Mouse (Mus musculus) adrenal gland, postnatal 25 days (tissue): ENCODE measurements around the gene Foxk1. TPM values are rescaled to one million over a fixed set of nuclear protein-coding genes. Genes with fewer than 3 reads are reported as not detected.

ENCODE experiments used
- DNase-seq: peaks from one replicate; pipeline ENCODE4 v3.0.0; 2021; ENCODE audit warnings: mixed read lengths
- total RNA-seq: library from RNA; stranded (reverse); gene quantifications from 2 replicates; pipeline ENCODE4 v1.2.3, GENCODE M21; 2021

Gene Foxk1
- total RNA-seq, 1 experiment from 2014 or later: 27.3 TPM

- no peak for DNase-seq
Observed at GRCm38 (mm10) chr5:142420317-142420716, 19.0 kb downstream of the Foxk1 start.

- no peak for DNase-seq
Observed at GRCm38 (mm10) chr5:142420920-142421319, 19.6 kb downstream of the Foxk1 start.

DNA sequence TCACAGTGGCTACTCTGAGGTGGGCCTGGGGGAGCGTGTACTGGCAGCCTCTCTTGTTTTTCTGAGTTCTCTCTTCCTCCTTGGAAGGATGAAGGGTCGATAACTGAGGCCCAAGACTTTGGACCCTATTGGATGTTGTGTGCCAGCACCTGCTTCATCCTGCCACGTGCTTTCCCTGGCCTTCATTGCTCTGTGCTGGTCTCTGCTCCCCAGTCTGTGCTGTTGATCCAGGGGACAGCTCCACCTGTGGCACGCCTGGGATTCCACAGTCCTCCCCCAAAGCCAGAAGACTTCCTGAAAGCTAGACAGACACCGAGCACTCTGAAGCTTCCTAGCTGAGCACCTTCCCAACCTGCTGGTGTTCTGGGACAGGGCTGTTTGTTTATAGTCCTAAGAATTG lies 20.6 kb downstream of the Foxk1 start:
- DNase-seq: no peak

- DNase-seq: no peak
Observed at GRCm38 (mm10) chr5:142423141-142423540, 21.8 kb downstream of the Foxk1 start.

GRCm38 (mm10) chr5:142423701-142424100 lies 22.4 kb downstream of the Foxk1 start:
- no peak for DNase-seq

DNA sequence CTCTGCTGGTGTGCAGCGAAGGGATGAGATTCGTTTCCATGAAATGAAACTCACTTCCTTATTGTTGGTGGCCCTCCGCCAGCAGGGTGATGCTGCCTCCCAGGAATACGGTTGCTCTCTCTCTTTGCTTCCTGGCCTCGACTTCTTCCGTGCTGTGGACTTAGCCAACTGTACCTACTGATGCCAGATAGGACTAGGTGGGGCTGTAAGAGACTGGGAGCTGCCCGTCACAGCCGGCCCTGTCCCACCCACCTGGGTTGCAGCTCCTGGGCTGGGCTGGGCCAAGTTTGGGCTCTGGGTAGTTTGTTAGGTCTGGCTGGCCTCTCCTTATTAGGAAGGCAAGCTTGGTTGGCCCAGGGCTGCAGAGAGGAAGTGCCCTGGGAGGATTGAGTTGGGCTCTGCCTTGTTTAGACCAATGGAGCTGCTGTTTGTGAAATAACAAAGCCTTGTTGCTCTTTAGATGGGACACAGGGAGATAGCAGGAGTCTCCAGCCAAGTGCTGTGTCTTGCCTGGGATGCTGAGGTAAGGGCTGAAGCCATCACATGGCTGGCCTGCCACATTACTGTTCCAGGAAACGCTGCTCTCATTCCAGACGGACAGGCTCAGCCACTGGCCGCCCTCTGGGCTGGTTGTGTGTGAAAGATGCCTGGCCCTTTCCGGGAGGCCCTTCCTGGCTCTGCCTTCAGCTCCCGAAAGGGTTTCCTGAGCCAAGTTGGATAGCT lies 23.5 kb downstream of the Foxk1 start:
- DNase-seq: peak; percentile 55

DNA sequence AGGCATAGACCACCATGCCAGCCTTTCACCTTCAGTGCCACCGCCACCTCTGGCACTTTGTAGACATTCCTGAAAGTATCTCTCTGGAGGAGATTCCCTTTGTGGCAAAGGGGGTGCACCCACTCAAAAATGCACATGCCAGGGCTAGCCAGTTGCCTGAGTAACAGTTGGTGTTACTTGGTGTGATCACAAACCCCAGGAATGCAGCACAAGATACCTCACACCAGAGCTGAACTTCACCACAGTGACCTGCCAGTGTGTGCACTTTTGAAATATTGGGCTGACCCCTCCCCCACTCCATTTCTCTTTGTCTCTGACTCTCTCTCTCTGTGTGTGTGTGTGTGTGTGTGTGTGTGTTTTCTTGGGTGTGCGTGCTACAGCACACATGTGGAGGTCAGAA lies 25.2 kb downstream of the Foxk1 start:
- DNase-seq: no peak

DNA sequence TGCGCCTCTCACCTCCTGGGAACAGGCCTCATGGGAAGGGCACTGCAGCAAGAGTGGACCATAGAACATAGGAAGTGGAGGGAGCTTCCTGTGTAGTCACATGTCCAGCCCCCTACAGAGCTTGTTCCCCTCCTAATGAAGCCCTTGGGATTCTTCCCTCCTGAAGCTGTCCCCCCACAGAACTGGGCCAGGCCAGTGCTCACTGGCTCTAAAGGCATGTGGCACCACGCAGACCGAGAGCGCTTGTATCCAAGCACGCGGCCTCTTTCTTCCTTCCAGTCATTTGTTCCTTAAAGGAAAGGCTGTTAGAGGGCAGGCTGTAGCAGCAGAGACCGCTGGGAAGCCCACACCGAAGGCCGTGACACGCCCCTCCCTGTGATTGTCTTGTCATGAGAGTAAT lies 26.6 kb downstream of the Foxk1 start:
- DNase-seq: no peak

DNA sequence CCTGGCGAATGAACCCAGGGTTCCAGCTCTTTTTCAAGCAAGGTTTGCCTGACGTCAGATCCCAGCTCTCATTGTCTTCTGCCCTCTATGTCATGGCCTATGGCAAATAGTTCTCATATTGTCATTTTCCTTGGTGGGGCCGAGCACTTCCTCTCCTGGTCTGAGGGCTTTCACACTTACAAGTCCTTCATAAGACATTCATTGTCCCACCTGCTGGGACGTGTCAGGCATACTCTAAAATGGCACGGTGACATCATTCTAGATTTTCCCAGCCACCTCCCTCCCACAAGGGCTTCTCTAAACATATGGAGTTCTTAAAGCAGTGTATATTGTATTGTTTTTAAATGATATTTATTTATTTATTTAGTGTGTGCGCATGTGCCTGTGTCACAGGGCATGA lies 27.4 kb downstream of the Foxk1 start:
- no peak for DNase-seq

GRCm38 (mm10) chr5:142431029-142431428 lies 29.7 kb downstream of the Foxk1 start:
- DNase-seq: no peak

- no peak for DNase-seq
Observed at GRCm38 (mm10) chr5:142431811-142432434, 30.6 kb downstream of the Foxk1 start.

DNA sequence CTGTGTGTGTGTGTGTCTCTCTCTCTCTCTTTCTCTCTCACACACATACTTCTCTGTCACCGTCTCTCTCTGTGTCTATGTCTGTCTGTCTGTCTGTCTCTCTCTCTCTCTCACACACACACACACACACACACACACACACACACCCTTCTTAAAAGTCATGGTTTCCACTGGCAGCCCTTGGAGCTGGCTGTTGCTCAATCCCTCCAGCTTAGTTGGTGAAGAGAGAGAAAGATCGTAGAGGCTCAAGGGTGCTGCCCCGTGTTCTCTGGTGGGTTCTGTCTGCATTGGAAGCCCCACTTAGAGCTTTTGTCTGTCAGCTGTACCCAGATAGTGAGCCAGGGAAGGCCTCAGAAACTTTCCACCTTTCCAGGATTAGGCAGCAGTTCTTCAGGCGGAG lies 31.4 kb downstream of the Foxk1 start:
- DNase-seq: no peak

DNA sequence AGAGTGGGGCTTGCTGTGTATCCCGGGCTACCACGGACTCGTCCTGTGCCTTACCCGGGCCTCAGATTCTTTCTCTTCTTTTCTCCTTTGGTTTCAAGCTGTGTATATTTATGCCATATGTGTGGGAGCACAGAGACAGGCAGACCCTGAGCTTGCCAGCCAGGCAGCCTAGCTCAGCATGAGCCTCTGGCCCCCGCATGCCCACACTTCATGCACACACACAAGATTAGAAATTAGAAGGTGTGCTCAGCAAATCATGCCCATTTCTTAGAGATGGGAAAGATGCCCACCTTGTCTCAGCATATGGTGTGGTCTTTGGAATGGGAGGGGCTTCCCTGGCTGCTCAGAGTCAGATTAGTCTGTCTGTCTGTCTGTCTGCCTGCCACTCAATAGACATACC lies 32.8 kb downstream of the Foxk1 start:
- no peak for DNase-seq

GRCm38 (mm10) chr5:142435736-142436135 lies 34.4 kb downstream of the Foxk1 start:
- DNase-seq: no peak

GRCm38 (mm10) chr5:142438380-142438938 lies 37.2 kb downstream of the Foxk1 start:
- DNase-seq: no peak

- peak; percentile 27 for DNase-seq
Observed at GRCm38 (mm10) chr5:142439911-142440432, 38.7 kb downstream of the Foxk1 start.

DNA sequence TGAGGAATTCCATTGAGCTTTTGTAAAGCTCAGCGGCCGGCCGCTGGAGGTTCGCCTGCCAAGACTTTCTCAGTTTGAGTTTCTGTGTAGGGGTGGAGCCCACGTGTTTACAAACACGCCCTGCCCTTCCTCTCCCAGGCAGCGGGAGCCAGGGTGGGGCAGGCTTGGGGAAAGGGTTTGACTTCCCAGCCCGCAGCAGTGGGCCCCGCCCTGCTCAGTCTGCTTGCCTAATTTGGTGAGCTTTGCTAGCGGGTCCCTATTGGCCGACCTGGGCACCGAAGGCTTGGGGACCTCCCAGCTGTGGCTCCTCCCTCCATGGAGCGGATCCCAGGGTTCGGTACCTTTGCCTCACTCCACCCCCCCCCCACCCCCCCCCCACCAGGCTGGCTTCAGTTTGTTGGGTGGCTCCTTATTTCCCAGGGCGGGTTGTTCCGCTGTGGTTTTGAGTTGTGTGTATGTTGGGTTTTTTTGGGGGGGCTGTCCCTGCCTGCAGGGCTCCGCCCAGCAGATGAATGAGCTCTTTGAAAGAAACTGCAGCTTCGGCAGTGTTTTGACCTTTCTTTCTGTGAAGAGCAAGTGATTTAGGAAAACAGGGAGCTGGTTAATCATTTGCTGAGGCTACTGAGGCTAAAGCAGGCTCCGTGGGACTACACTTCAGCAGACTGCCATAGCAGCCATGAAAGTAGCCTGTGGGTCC lies 39.3 kb downstream of the Foxk1 start:
- DNase-seq: peak; percentile 90

GRCm38 (mm10) chr5:142441332-142442044 lies 40.2 kb downstream of the Foxk1 start:
- no peak for DNase-seq

GRCm38 (mm10) chr5:142442045-142442440 lies 40.7 kb downstream of the Foxk1 start:
- DNase-seq: no peak

DNA sequence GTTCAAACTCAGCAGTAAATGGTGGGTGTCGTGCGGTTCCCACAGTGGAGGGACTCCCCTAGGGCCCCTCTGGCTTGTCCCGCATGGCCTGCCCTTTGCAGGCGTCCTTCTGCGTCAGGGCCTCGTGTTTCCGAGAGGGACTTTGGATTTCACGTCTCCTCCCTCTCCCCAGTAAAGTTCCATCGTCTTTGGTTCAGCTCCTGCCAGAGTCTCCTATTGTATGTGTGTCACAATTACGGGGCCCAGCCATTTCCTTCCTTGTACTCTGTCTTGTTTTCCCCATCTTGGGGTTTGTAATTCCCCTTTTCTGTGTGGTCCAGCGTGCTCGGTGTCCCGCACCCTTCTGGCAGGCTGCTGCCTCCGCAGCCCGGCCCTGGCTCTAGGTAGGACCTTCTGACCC lies 42.2 kb downstream of the Foxk1 start:
- no peak for DNase-seq

- no peak for DNase-seq
Observed at GRCm38 (mm10) chr5:142443994-142444393, 42.7 kb downstream of the Foxk1 start.
